Mouse (Mus musculus) embryonic facial prominence, embryonic 14.5 days (tissue): Measurements from ENCODE around the gene 4933402J07Rik. TPM values are rescaled to one million over a fixed set of nuclear protein-coding genes. Genes with fewer than 3 reads are reported as not detected.

Source experiments
- ATAC-seq: fragments of 200-750 bp; cut with Nextera tagmentation; 2 replicates; pipeline ENCODE4 v1.8.0; 2017; ENCODE audit warnings: low read depth, moderate number of reproducible peaks, moderate TSS enrichment
- DNase-seq: peaks from one replicate; pipeline ENCODE4 v3.0.0-alpha.2; 2015; ENCODE audit warnings: low spot score
- H3K27ac ChIP-seq: fragments of 300-500 bp; sonication (generic); replicated peaks from 2 replicates; pipeline ENCODE4 v1.5.1; 2014; ENCODE audit warnings: low read depth, mild to moderate bottlenecking, low read length, moderate library complexity
- H3K27me3 ChIP-seq: fragments of 300-500 bp; sonication (generic); replicated peaks from 2 replicates; pipeline ENCODE4 v1.6.1; 2014; ENCODE audit warnings: low read length; ENCODE audit not compliant: control insufficient read depth, insufficient read depth
- H3K36me3 ChIP-seq: fragments of 300-500 bp; sonication (generic); 2 replicates; pipeline ENCODE4 v1.6.1; 2014; ENCODE audit warnings: low read length, mixed read lengths; ENCODE audit not compliant: control insufficient read depth, insufficient read depth
- H3K4me1 ChIP-seq: fragments of 300-500 bp; sonication (generic); 2 replicates; pipeline ENCODE4 v1.6.1; 2014; ENCODE audit warnings: antibody characterized with exemption, low read length; ENCODE audit not compliant: control insufficient read depth, insufficient read depth
- H3K4me2 ChIP-seq: fragments of 300-500 bp; sonication (generic); 2 replicates; pipeline ENCODE4 v1.6.1; 2014; ENCODE audit warnings: low read depth, mild to moderate bottlenecking, low read length, moderate library complexity, mixed read lengths
- H3K4me3 ChIP-seq: fragments of 300-500 bp; sonication (generic); 2 replicates; pipeline ENCODE4 v1.5.1; 2014; ENCODE audit warnings: low read depth, mild to moderate bottlenecking, low read length
- H3K9ac ChIP-seq: fragments of 300-500 bp; sonication (generic); 2 replicates; pipeline ENCODE4 v1.6.1; 2014; ENCODE audit warnings: low read depth, mild to moderate bottlenecking, low read length, moderate library complexity, mixed read lengths
- H3K9me3 ChIP-seq: fragments of 300-500 bp; sonication (generic); 2 replicates; pipeline ENCODE4 v1.6.1; 2016; ENCODE audit warnings: low read length; ENCODE audit not compliant: control insufficient read depth
- WGBS: fragments of 180-500 bp; shearing (Covaris S2); extraction: QIAGEN DNeasy Blood & Tissue Kit; methylation state at CpG from one replicate; pipeline ENCODE4 v1.1.7; 2014; 5-methylcytosine and 5-hydroxymethylcytosine counted together
- polyA plus RNA-seq: library from polyadenylated mRNA; unstranded; fragments of >200 nt; fragmentation: Nextera tagmentation; extraction: Ambion mirVana; gene quantifications from 2 replicates; pipeline ENCODE4 v1.2.1, GENCODE M21; 2014

The 4933402J07Rik gene
- polyA plus RNA-seq, result not detected in 2 replicates

DNA sequence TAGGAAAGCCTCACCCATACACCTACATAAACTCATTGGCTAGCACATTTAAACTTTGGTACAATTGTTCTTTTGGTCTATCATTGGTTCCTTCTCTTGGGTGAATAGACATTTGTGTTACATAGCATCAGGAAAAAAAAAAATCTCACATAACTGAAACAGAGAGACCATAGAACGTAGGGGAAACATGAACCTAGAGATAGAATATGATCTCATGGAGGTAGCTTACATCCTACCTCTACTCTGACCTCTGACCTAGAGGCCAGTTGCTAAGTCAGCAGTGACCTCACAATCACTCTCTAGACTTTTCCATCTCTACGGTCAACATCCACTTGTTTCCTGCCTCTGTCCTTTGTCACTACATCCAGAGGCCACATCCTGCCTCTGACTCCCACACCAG is at the start of gene 4933402J07Rik:
4933402J07Rik (plus strand) TSS at position 301 of the 400 bp plus-strand sequence.
- WGBS, result 66% methylated on average over 2 of the region's 2 CpGs
- ATAC-seq (no peak), DNase-seq (no peak)
- H3K9me3 ChIP-seq, result no peaks in the 10 kb centered on the region
- no peak within 1 kb of the TSS for H3K4me2 ChIP-seq
- no peaks in the 10 kb centered on the region for H3K27me3 ChIP-seq
- H3K9ac ChIP-seq, result no peak within 1 kb of the TSS
- no peaks in the 10 kb centered on the region for H3K36me3 ChIP-seq
- H3K4me3 ChIP-seq, result no peak within 1 kb of the TSS
- H3K4me1 ChIP-seq, result no peaks in the 10 kb centered on the region
- H3K27ac ChIP-seq, result no peak within 1 kb of the TSS

DNA sequence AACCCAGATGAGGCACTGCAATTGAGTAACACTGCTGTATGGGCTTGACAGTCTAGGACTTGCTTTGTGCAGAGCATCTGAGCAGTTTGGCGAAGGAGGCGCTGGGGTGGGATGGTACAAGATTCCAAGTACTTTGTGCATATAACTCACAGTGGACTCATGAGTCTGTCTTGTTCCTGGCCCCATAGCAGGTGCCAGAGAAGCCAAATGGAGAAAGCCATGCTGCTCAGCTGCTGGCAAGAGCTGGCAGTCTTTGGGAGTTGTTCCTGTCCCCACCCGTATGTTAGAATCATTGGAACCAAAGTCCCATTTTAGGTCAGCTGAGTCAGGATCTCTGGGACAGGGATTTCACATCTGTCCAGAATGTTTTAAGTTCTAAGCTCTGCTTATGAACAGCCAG is 46.5 kb upstream of the 4933402J07Rik start:
- Histone ChIP-seq H3K27ac (no peak overlapping the region), H3K27me3 (no peaks in the 10 kb centered on the region)

DNA sequence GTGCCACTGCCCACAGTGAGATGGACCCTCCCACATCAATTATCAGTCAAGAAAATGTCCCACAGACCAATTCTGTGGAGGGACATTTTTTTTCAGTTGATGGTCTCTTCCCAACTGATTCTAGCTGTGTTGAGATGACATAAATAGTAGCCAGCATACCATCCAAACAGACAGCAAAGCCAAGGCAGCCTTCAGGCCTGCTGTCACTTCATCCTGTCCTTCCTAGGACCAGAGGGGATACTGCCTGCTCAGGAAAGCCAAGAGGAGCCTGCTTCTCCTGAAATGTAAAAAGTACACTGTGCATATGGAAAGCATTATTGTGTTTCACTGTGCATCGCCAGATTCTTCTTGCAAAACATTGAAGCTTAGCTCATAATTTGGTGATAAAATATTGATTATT is 38.6 kb upstream of the 4933402J07Rik start:
- Histone ChIP-seq H3K4me2 (no peak overlapping the region), H3K9me3 (no peaks in the 10 kb centered on the region), H3K36me3 (no peaks in the 10 kb centered on the region), H3K4me3 (no peak overlapping the region), H3K9ac (no peak overlapping the region), H3K27me3 (no peaks in the 10 kb centered on the region), H3K4me1 (no peaks in the 10 kb centered on the region), H3K27ac (no peak overlapping the region)
- DNase-seq (no peak), ATAC-seq (no peak)
- 54% methylated on average over 1 of the region's 1 CpGs for WGBS

More for the DNA sequence above, 46.5 kb upstream of the 4933402J07Rik start:
- WGBS, result 94% methylated on average over 3 of the region's 3 CpGs
- no peak overlapping the region for H3K4me2 ChIP-seq
- H3K36me3 ChIP-seq, result no peaks in the 10 kb centered on the region
- no peak for DNase-seq
- no peak overlapping the region for H3K9ac ChIP-seq
- no peaks in the 10 kb centered on the region for H3K4me1 ChIP-seq
- no peak overlapping the region for H3K4me3 ChIP-seq
- no peaks in the 10 kb centered on the region for H3K9me3 ChIP-seq
- no peak for ATAC-seq

DNA sequence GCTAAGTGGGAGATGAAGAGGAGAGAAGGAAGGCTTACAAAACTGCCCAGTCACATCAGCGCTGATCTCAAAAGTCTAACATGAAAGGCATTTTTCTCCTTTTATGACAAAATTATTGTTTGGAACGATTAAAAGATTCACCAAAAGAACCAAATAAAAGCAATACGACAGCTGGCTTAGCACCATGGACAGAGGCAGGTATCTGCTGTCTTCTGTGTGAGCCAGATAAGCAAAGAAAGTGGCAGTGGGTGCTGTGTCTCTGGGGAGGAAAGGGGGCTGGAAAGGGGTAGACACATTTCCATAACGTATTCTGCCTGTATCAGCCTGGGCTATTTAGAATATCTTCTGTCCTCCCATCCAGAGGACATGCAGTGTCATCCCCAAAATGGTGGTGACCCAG is 32.5 kb upstream of the 4933402J07Rik start:
- Histone ChIP-seq H3K36me3 (no peaks in the 10 kb centered on the region), H3K9me3 (no peaks in the 10 kb centered on the region), H3K4me2 (no peak overlapping the region), H3K9ac (no peak overlapping the region), H3K4me1 (no peaks in the 10 kb centered on the region), H3K4me3 (no peak overlapping the region), H3K27me3 (no peaks in the 10 kb centered on the region), H3K27ac (no peak overlapping the region)
- 49% methylated on average over 4 of the region's 4 CpGs for WGBS
- DNase-seq, result peak; percentile 47
- no peak for ATAC-seq

DNA sequence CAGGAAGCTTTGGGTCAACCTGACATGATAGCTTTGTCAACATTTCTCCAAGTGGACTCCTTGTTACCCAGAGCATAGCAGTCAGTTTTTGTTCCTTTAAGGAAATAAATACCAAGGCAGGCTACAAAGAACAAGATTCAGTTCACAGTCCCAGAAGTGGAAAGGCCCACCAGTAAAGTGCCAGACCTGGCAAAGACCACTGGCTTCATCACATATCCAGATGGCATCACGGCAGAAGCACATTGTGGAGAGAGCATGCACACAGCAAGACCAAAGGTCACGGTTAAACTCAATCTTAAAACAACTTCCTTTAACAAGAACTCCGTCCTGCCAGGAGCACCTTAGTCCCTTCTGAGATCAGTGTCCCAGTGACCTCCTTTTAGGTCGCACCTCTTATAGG is 30.2 kb upstream of the 4933402J07Rik start:
- Histone ChIP-seq H3K36me3 (no peaks in the 10 kb centered on the region), H3K9ac (no peak overlapping the region), H3K27ac (no peak overlapping the region), H3K4me2 (no peak overlapping the region), H3K4me1 (no peaks in the 10 kb centered on the region), H3K27me3 (no peaks in the 10 kb centered on the region), H3K4me3 (no peak overlapping the region), H3K9me3 (no peaks in the 10 kb centered on the region)
- WGBS, result 68% methylated on average over 4 of the region's 4 CpGs
- DNase-seq (no peak), ATAC-seq (no peak)

DNA sequence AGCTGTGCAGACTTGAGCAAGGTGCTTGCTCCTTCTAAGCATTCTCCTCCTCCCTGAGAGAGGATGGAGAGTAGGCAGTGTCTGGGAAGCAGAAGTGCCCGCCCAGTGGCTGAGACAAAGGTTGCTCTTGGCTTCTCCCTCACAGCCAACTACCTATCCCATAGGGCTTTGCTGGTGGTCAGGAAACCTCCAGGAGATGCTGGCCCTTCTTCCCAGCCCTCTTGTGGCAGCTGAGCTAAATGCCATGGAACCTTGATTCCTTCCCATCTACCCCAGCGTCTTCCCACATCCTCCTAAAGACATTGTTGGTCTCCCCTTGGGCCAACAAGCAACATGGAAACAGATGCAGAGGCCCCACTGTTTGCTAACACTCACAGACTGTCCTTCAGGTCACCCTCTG is 28.8 kb upstream of the 4933402J07Rik start:
- H3K4me1 ChIP-seq, result no peaks in the 10 kb centered on the region

DNA sequence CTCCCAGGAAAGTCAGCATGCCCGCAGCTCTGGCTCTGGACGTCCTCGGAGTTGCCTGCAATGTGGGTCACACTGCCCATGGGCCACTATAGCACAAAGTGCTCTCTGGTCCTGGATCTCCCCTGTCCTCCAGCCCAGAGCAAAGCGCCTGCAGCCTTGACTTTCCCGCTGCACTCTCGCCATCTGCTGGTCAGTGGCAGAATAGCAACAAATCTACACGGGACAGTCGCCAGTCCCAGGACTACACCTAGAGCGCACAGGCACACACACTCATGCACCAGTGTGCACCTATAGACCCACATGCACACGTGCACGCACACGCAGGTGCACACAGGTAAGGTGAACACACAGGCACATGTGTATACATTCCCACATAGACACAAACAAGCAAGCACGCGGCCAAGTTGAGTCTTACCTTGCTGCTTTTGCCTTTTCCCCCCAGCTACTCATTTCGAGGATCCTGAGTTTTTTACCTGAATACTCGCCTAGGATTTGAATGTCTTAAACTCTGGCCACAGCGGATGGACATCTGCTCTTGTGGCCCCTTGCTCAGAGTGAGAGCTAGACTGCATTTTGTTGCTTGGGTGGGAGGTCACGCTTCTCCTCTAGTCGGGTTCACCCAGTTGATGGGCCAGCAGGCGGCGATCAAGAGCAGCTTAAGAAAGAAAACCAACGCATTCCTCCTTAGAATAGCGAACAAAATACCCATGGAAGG is 26.9 kb upstream of the 4933402J07Rik start:
- H3K4me3 ChIP-seq, result no peak overlapping the region
- H3K27ac ChIP-seq, result no peak overlapping the region
- WGBS, result 8% methylated on average over 22 of the region's 23 CpGs

More for the DNA sequence above, 28.8 kb upstream of the 4933402J07Rik start:
- H3K36me3 ChIP-seq, result no peaks in the 10 kb centered on the region
- H3K4me3 ChIP-seq, result no peak overlapping the region
- no peak overlapping the region for H3K9ac ChIP-seq
- no peaks in the 10 kb centered on the region for H3K9me3 ChIP-seq
- WGBS, result 18% methylated on average over 1 of the region's 2 CpGs
- no peaks in the 10 kb centered on the region for H3K27me3 ChIP-seq
- no peak for DNase-seq
- no peak for ATAC-seq
- H3K4me2 ChIP-seq, result no peak overlapping the region
- H3K27ac ChIP-seq, result no peak overlapping the region

DNA sequence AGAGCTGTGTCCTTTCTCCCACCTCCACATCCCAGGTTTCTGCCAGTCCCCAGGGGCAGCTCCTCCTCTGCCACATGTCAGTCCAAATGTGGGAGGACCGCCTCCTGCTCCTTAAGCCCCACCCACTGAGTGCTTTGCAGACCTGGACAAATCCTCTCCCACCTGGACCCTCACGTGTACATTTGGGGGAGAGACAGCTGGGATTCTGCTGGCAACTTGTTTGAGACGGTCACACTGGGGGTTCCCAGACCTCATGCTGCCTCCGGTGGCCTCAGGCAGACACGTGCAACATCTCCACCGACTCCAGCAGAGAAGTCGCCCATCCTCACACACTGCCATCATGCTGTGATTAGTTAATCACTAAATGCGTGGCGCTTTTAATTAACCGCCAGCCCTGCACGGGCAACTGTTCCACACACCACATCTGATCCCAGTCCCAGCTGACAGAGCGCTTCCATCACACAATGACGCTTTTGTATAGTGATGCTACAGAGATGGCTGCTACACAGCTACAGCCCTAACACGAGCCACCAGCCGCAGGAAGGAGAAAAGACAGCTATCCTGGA is 23.7 kb upstream of the 4933402J07Rik start:
- Histone ChIP-seq H3K27ac (no peak overlapping the region), H3K9ac (0 out of 2 replicates have a peak overlapping the region, but pooled peaks have one; percentile 5), H3K4me1 (no peaks in the 10 kb centered on the region), H3K4me2 (0 out of 2 replicates have a peak overlapping the region, but pooled peaks have one; percentile 12), H3K36me3 (no peaks in the 10 kb centered on the region), H3K4me3 (no peak overlapping the region), H3K27me3 (no peaks in the 10 kb centered on the region), H3K9me3 (peaks cover 4% of the 10 kb centered on the region)
- no peak for ATAC-seq
- peak; percentile 6 for DNase-seq
- WGBS, result 15% methylated on average over 15 of the region's 15 CpGs

More for the DNA sequence above, 26.9 kb upstream of the 4933402J07Rik start:
- H3K9me3 ChIP-seq, result no peaks in the 10 kb centered on the region
- H3K36me3 ChIP-seq, result no peaks in the 10 kb centered on the region
- peak overlapping the region; percentile 38 for H3K4me2 ChIP-seq
- H3K4me1 ChIP-seq, result no peaks in the 10 kb centered on the region
- no peak overlapping the region for H3K9ac ChIP-seq
- peak; percentile 79 for ATAC-seq
- peak; percentile 61 for DNase-seq
- H3K27me3 ChIP-seq, result no peaks in the 10 kb centered on the region

DNA sequence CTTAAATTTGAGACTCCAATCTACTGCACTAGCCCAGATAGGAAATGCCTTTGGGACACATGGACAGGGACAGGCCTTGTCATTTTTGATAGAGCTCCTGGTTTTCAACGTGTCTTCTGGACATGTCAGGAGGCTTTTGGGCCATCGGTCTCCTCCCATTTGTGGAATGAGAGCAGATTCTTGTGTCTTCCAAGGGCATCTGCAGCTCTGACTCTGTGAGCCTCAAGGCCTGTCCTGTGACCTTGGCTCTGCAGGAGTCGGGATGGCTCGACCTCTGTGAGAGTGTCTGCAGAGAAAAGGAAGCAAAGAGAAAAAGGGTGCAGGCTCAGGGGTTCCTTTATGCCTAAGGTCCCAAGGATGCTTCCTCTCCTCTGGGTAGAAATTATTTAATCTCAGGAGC is 13.8 kb upstream of the 4933402J07Rik start:
- DNase-seq (no peak), ATAC-seq (no peak)
- WGBS, result 67% methylated on average over 4 of the region's 4 CpGs
- Histone ChIP-seq H3K4me2 (no peak overlapping the region), H3K9me3 (no peaks in the 10 kb centered on the region), H3K4me1 (no peaks in the 10 kb centered on the region), H3K27me3 (no peaks in the 10 kb centered on the region), H3K36me3 (no peaks in the 10 kb centered on the region), H3K27ac (no peak overlapping the region), H3K9ac (no peak overlapping the region), H3K4me3 (no peak overlapping the region)
